Mouse (Mus musculus) stomach, postnatal 0 days (tissue): ENCODE data around the gene Dram1.

Experiments used
- CTCF ChIP-seq: IDR thresholded peaks from 2 replicates; pipeline ENCODE4 v1.5.1; 2016; ENCODE audit warnings: antibody characterized with exemption, low read depth, mild to moderate bottlenecking, moderate library complexity
- EP300 ChIP-seq: optimal IDR thresholded peaks from 2 replicates; pipeline ENCODE3; 2016; ENCODE audit warnings: antibody characterized with exemption

DNA sequence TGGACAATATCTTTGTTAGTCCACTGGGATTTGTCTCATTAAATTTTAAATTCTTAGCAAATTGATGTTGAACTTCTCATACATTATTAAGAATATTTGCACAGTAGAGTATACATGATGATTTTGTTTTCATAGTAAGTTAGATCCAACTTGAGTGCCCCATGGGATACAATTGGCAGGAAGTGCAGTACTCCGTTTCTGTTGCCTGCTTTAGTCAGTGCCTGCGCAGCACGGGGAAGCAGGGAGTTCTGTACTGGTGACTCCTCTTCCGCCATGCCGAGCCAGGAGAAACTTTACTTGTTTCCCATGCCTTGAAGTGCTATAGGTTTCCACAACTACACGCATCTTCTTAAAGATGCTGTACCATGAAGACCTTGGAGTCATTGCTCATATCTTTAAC is 83.8 kb downstream of the Dram1 start:
- TF ChIP-seq CTCF = no peak
- TF ChIP-seq EP300 = no peak
